Mouse (Mus musculus) midbrain, embryonic 15.5 days (tissue): ENCODE results near the gene U2surp. TPM values are rescaled to one million over a fixed set of nuclear protein-coding genes. Genes with fewer than 3 reads are reported as not detected.
"Not testable (repeated sequence)": the region's sequence is repeated elsewhere in the genome, so short reads cannot be mapped to it uniquely, and the experiment has no call there.

Source experiments
- ATAC-seq: fragments of 200-750 bp; cut with Nextera tagmentation; replicated peaks from 2 replicates; pipeline ENCODE4 v1.8.0; 2017; ENCODE audit warnings: moderate TSS enrichment
- H3K27ac ChIP-seq: fragments of 300-500 bp; sonication (generic); 2 replicates; pipeline ENCODE4 v1.5.1; 2015; ENCODE audit warnings: mild to moderate bottlenecking, inconsistent platforms
- H3K27me3 ChIP-seq: fragments of 300-500 bp; sonication (generic); replicated peaks from 2 replicates; pipeline ENCODE4 v1.6.1; 2015; ENCODE audit warnings: inconsistent platforms
- H3K36me3 ChIP-seq: fragments of 300-500 bp; sonication (generic); replicated peaks from 2 replicates; pipeline ENCODE4 v1.6.1; 2015; ENCODE audit warnings: inconsistent platforms
- H3K4me1 ChIP-seq: fragments of 300-500 bp; sonication (generic); 2 replicates; pipeline ENCODE4 v1.6.1; 2015; ENCODE audit warnings: inconsistent platforms
- H3K4me2 ChIP-seq: fragments of 300-500 bp; sonication (generic); 2 replicates; pipeline ENCODE4 v1.6.1; 2015; ENCODE audit warnings: inconsistent platforms, mild to moderate bottlenecking, moderate library complexity
- H3K4me3 ChIP-seq: fragments of 300-500 bp; sonication (generic); 2 replicates; pipeline ENCODE4 v1.5.1; 2015; ENCODE audit warnings: mild to moderate bottlenecking, inconsistent platforms
- H3K9ac ChIP-seq: fragments of 300-500 bp; sonication (generic); 2 replicates; pipeline ENCODE4 v1.6.1; 2015; ENCODE audit warnings: mild to moderate bottlenecking, inconsistent platforms
- H3K9me3 ChIP-seq: fragments of 300-500 bp; sonication (generic); 2 replicates; pipeline ENCODE4 v1.6.1; 2016; ENCODE audit warnings: inconsistent platforms
- WGBS: fragments of 180-500 bp; shearing (Covaris S2); methylation state at CpG from one replicate; pipeline ENCODE4 v1.1.7; 2015; ENCODE audit warnings: mixed read lengths; 5-methylcytosine and 5-hydroxymethylcytosine counted together
- polyA plus RNA-seq: library from polyadenylated mRNA; unstranded; fragments of >200 nt; fragmentation: Nextera tagmentation; extraction: Ambion mirVana; gene quantifications from 2 replicates; pipeline ENCODE4 v1.2.1, GENCODE M21; 2015

U2surp gene
- polyA plus RNA-seq, 1 experiment from 2014 or later: 129 TPM

- Histone ChIP-seq H3K27me3 (no peaks in the 10 kb centered on the region), H3K4me1 (no peaks in the 10 kb centered on the region), H3K9me3 (no peaks in the 10 kb centered on the region), H3K36me3 (no peaks in the 10 kb centered on the region), H3K9ac (no peak overlapping the region), H3K27ac (no peak overlapping the region), H3K4me3 (no peak overlapping the region), H3K4me2 (no peak overlapping the region)
- WGBS: 81% methylated on average over 6 of the region's 6 CpGs
- ATAC-seq: no peak
Measured at GRCm38 (mm10) chr9:95525376-95525775, 13.6 kb upstream of the U2surp start.

GRCm38 (mm10) chr9:95522561-95522960, 10.8 kb upstream of the U2surp start:
- H3K4me3 ChIP-seq: no peak overlapping the region
- no peaks in the 10 kb centered on the region for H3K9me3 ChIP-seq
- H3K36me3 ChIP-seq: no peaks in the 10 kb centered on the region
- no peaks in the 10 kb centered on the region for H3K27me3 ChIP-seq
- no peak overlapping the region for H3K9ac ChIP-seq
- H3K4me2 ChIP-seq: no peak overlapping the region
- no peak for ATAC-seq
- 90% methylated on average over 2 of the region's 2 CpGs for WGBS
- H3K4me1 ChIP-seq: no peaks in the 10 kb centered on the region
- no peak overlapping the region for H3K27ac ChIP-seq

- H3K4me1 ChIP-seq: no peaks in the 10 kb centered on the region
- no peak overlapping the region for H3K27ac ChIP-seq
- H3K36me3 ChIP-seq: no peaks in the 10 kb centered on the region
- no peaks in the 10 kb centered on the region for H3K9me3 ChIP-seq
- H3K4me3 ChIP-seq: no peak overlapping the region
- no peak for ATAC-seq
- 52% methylated on average over 10 of the region's 10 CpGs for WGBS
- no peaks in the 10 kb centered on the region for H3K27me3 ChIP-seq
- no peak overlapping the region for H3K9ac ChIP-seq
- no peak overlapping the region for H3K4me2 ChIP-seq
Measured at GRCm38 (mm10) chr9:95521566-95521965, 9.8 kb upstream of the U2surp start.

GRCm38 (mm10) chr9:95521031-95521430, 9.2 kb upstream of the U2surp start:
- Histone ChIP-seq H3K27ac (no peak overlapping the region), H3K36me3 (no peaks in the 10 kb centered on the region), H3K4me3 (no peak overlapping the region), H3K4me1 (no peaks in the 10 kb centered on the region), H3K9ac (no peak overlapping the region), H3K27me3 (no peaks in the 10 kb centered on the region), H3K4me2 (no peak overlapping the region), H3K9me3 (no peaks in the 10 kb centered on the region)
- 90% methylated on average over 8 of the region's 8 CpGs for WGBS
- no peak for ATAC-seq

GRCm38 (mm10) chr9:95520563-95520962, 8.8 kb upstream of the U2surp start:
- Histone ChIP-seq H3K4me3 (no peak overlapping the region), H3K4me2 (no peak overlapping the region), H3K9me3 (no peaks in the 10 kb centered on the region), H3K27ac (no peak overlapping the region), H3K27me3 (no peaks in the 10 kb centered on the region), H3K4me1 (no peaks in the 10 kb centered on the region), H3K36me3 (no peaks in the 10 kb centered on the region), H3K9ac (no peak overlapping the region)
- 91% methylated on average over 5 of the region's 5 CpGs for WGBS
- no peak for ATAC-seq

- not testable (repeated sequence) for ATAC-seq, H3K9ac ChIP-seq
- 92% methylated on average over 3 of the region's 3 CpGs for WGBS
Measured at GRCm38 (mm10) chr9:95514361-95514760, 2.6 kb upstream of the U2surp start.

GRCm38 (mm10) chr9:95513776-95514175, 2.0 kb upstream of the U2surp start:
- WGBS: 97% methylated on average over 2 of the region's 2 CpGs
- Histone ChIP-seq H3K36me3 (no peaks in the 10 kb centered on the region), H3K9ac (no peak overlapping the region), H3K9me3 (no peaks in the 10 kb centered on the region), H3K4me2 (no peak overlapping the region), H3K4me1 (peaks cover 24% of the 10 kb centered on the region), H3K27ac (no peak overlapping the region), H3K27me3 (no peaks in the 10 kb centered on the region), H3K4me3 (no peak overlapping the region)
- no peak for ATAC-seq

More at GRCm38 (mm10) chr9:95514361-95514760, 2.6 kb upstream of the U2surp start:
- not testable (repeated sequence) for H3K9me3 ChIP-seq, H3K36me3 ChIP-seq, H3K27ac ChIP-seq, H3K4me2 ChIP-seq, H3K4me3 ChIP-seq, H3K27me3 ChIP-seq
- peaks cover 21% of the 10 kb centered on the region for H3K4me1 ChIP-seq

- Histone ChIP-seq H3K4me2 (peak overlapping the region; percentile 90), H3K27me3 (no peaks in the 10 kb centered on the region), H3K36me3 (no peaks in the 10 kb centered on the region), H3K4me1 (peaks cover 24% of the 10 kb centered on the region), H3K27ac (peak overlapping the region; percentile 93), H3K9ac (peak overlapping the region; percentile 68), H3K9me3 (no peaks in the 10 kb centered on the region), H3K4me3 (peak overlapping the region; percentile 81)
- 27% methylated on average over 15 of the region's 15 CpGs for WGBS
- ATAC-seq: peak; percentile 77
Measured at GRCm38 (mm10) chr9:95512331-95513030, 685 bp upstream of the U2surp start.

- peaks cover 24% of the 10 kb centered on the region for H3K4me1 ChIP-seq
- H3K27ac ChIP-seq: peak overlapping the region; percentile 93; the same call in 1 of the 2 replicates
- peak; percentile 18 for ATAC-seq
- peak overlapping the region; percentile 81 for H3K4me3 ChIP-seq
- peak overlapping the region; percentile 93 for H3K4me2 ChIP-seq
- WGBS: 8% methylated on average over 21 of the region's 21 CpGs
- H3K9ac ChIP-seq: peak overlapping the region; percentile 85
- H3K9me3 ChIP-seq: no peaks in the 10 kb centered on the region
- no peaks in the 10 kb centered on the region for H3K36me3 ChIP-seq
- H3K27me3 ChIP-seq: no peaks in the 10 kb centered on the region
Measured at GRCm38 (mm10) chr9:95510693-95511404, 947 bp downstream of the U2surp start.

- Histone ChIP-seq H3K4me1 (peaks cover 14% of the 10 kb centered on the region), H3K27ac (no peak overlapping the region), H3K4me3 (no peak overlapping the region), H3K9me3 (no peaks in the 10 kb centered on the region), H3K4me2 (no peak overlapping the region), H3K9ac (no peak overlapping the region), H3K27me3 (no peaks in the 10 kb centered on the region), H3K36me3 (no peaks in the 10 kb centered on the region)
- ATAC-seq: no peak
- WGBS: 96% methylated on average over 3 of the region's 3 CpGs
Measured at GRCm38 (mm10) chr9:95505666-95506065, 6.1 kb downstream of the U2surp start.

GRCm38 (mm10) chr9:95499848-95500247, 11.9 kb downstream of the U2surp start:
- Histone ChIP-seq H3K27ac (no peak overlapping the region), H3K9ac (no peak overlapping the region), H3K4me3 (no peak overlapping the region), H3K4me1 (no peaks in the 10 kb centered on the region), H3K27me3 (no peaks in the 10 kb centered on the region), H3K4me2 (no peak overlapping the region), H3K36me3 (peaks cover 4% of the 10 kb centered on the region; the same call in 1 of the 2 replicates), H3K9me3 (no peaks in the 10 kb centered on the region)
- ATAC-seq: no peak

- H3K36me3 ChIP-seq: peaks cover 9% of the 10 kb centered on the region; the same call in 1 of the 2 replicates
- 94% methylated on average over 1 of the region's 1 CpGs for WGBS
- ATAC-seq: no peak
- H3K9ac ChIP-seq: no peak overlapping the region
- no peak overlapping the region for H3K4me2 ChIP-seq
- no peaks in the 10 kb centered on the region for H3K4me1 ChIP-seq
- no peak overlapping the region for H3K4me3 ChIP-seq
- no peak overlapping the region for H3K27ac ChIP-seq
- no peaks in the 10 kb centered on the region for H3K27me3 ChIP-seq
- H3K9me3 ChIP-seq: no peaks in the 10 kb centered on the region
Measured at GRCm38 (mm10) chr9:95495038-95495437, 16.8 kb downstream of the U2surp start.

GRCm38 (mm10) chr9:95493393-95493792, 18.4 kb downstream of the U2surp start:
- Histone ChIP-seq H3K4me2 (no peak overlapping the region), H3K36me3 (peaks cover 12% of the 10 kb centered on the region; the same call in 1 of the 2 replicates), H3K9me3 (no peaks in the 10 kb centered on the region), H3K27ac (no peak overlapping the region), H3K9ac (no peak overlapping the region), H3K27me3 (no peaks in the 10 kb centered on the region), H3K4me3 (no peak overlapping the region), H3K4me1 (no peaks in the 10 kb centered on the region)
- 93% methylated on average over 3 of the region's 3 CpGs for WGBS
- ATAC-seq: no peak
